Mouse (Mus musculus) myocyte (in vitro differentiated cells): Measurements from ENCODE around the gene Acp1. TPM values are rescaled to one million over a fixed set of nuclear protein-coding genes. Genes with fewer than 3 reads are reported as not detected.

Source experiments
- H3K27me3 ChIP-seq: one replicate; pipeline ENCODE4 v1.6.1; 2011; ENCODE audit not compliant: control insufficient read depth, insufficient read depth, insufficient read length
- H3K36me3 ChIP-seq: one replicate; pipeline ENCODE4 v1.6.1; 2011; ENCODE audit not compliant: control insufficient read depth, insufficient read depth
- H3K4me2 ChIP-seq: one replicate; pipeline ENCODE4 v1.6.1; 2011; ENCODE audit warnings: low read depth, control low read depth
- H3K4me3 ChIP-seq: one replicate; pipeline ENCODE4 v1.5.1; 2011; ENCODE audit warnings: mild to moderate bottlenecking, control low read depth, moderate library complexity
- H3K79me2 ChIP-seq: one replicate; pipeline ENCODE4 v1.6.1; 2011; ENCODE audit not compliant: control insufficient read depth, insufficient read depth
- H3ac ChIP-seq: one replicate; pipeline ENCODE4 v1.6.1; 2011; ENCODE audit not compliant: control insufficient read depth, insufficient read length
- CEBPB ChIP-seq: IDR thresholded peaks from 2 replicates; pipeline ENCODE4 v1.6.1; 2011; ENCODE audit warnings: mild to moderate bottlenecking, moderate library complexity; ENCODE audit not compliant: poor library complexity, insufficient read depth, severe bottlenecking
- E2F4 ChIP-seq: IDR thresholded peaks from one replicate; pipeline ENCODE4 v1.6.1; 2011; ENCODE audit warnings: mild to moderate bottlenecking, control low read depth, moderate library complexity; ENCODE audit not compliant: insufficient read depth
- MAX ChIP-seq: IDR thresholded peaks from one replicate; pipeline ENCODE4 v1.6.1; 2011; ENCODE audit warnings: low read depth, mild to moderate bottlenecking, control low read depth
- MYOD1 ChIP-seq, 3 experiments: IDR thresholded peaks; one replicate each; pipeline ENCODE4 v1.6.1; 2011; ENCODE audit warnings: control low read depth in 2 of 3, low read depth in 2 of 3, mild to moderate bottlenecking in 2 of 3, moderate library complexity in 1 of 3; ENCODE audit not compliant: insufficient read length in 2 of 3, control insufficient read depth in 1 of 3
- MYOG ChIP-seq, 3 experiments: IDR thresholded peaks; one replicate each; pipeline ENCODE4 v1.6.1; 2011; ENCODE audit warnings: control low read depth in 2 of 3, low read depth in 2 of 3, mild to moderate bottlenecking in 2 of 3; ENCODE audit not compliant: insufficient read length in 2 of 3, control insufficient read depth in 1 of 3, insufficient read depth in 1 of 3
- POLR2A ChIP-seq: IDR thresholded peaks from one replicate; pipeline ENCODE4 v1.6.1; 2011; ENCODE audit warnings: low read depth, mild to moderate bottlenecking, control low read depth, moderate library complexity; ENCODE audit not compliant: insufficient read length
- POLR2AphosphoS2 ChIP-seq: IDR thresholded peaks from one replicate; pipeline ENCODE4 v1.6.1; 2011; ENCODE audit warnings: low read depth, control low read depth; ENCODE audit not compliant: insufficient read length
- REST ChIP-seq: IDR thresholded peaks from one replicate; pipeline ENCODE4 v1.6.1; 2011; ENCODE audit warnings: mild to moderate bottlenecking, control low read depth, moderate library complexity; ENCODE audit not compliant: insufficient read depth, insufficient read length
- SRF ChIP-seq: IDR thresholded peaks from one replicate; pipeline ENCODE4 v1.6.1; 2011; ENCODE audit warnings: low read depth; ENCODE audit not compliant: control insufficient read depth, insufficient read length
- TCF12 ChIP-seq: IDR thresholded peaks from one replicate; pipeline ENCODE4 v1.6.1; 2011; ENCODE audit warnings: mild to moderate bottlenecking, control low read depth; ENCODE audit not compliant: poor library complexity, insufficient read depth, severe bottlenecking
- TCF3 ChIP-seq: IDR thresholded peaks from one replicate; pipeline ENCODE4 v1.6.1; 2011; ENCODE audit warnings: low read depth, control low read depth; ENCODE audit not compliant: insufficient read length
- USF1 ChIP-seq: IDR thresholded peaks from one replicate; pipeline ENCODE4 v1.6.1; 2011; ENCODE audit warnings: low read depth, mild to moderate bottlenecking, control low read depth, moderate library complexity
- polyA plus RNA-seq: library from polyadenylated mRNA; unstranded; fragments of >200 nt; fragmentation: generic; extraction: Trizol; gene quantifications from one replicate; pipeline ENCODE4 v1.2.1, GENCODE M21; 2012; ENCODE audit warnings: missing spikeins

Gene Acp1
- polyA plus RNA-seq, 1 experiment, result 30.9 TPM

DNA sequence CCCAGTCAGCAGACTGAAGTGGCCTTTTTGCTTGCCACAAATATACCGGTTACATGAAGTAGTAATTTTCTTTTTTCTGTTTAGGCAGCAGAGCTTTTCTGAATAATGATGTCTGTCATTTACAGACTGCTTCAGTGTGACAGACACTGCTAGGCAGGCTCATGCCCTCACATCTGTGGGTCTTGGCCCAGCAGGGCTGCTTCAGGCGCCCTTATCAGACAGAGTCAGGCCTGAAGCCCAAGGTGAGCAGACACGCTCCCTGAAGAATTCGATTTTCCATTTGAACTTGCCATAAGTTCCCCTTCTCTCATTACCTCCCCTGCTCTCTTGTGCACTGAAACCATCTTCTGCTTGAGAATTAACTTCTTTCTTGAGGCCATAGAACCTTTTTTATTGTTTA lies 23.4 kb downstream of the Acp1 start:
- Histone ChIP-seq H3K79me2 (no peaks in the 10 kb centered on the region), H3K27me3 (peaks cover 29% of the 10 kb centered on the region), H3K4me3 (no peak overlapping the region)

GRCm38 (mm10) chr12:30885891-30886290 lies 25.5 kb downstream of the Acp1 start:
- no peaks in the 10 kb centered on the region for H3K79me2 ChIP-seq
- no peak overlapping the region for H3K4me3 ChIP-seq
- H3K4me2 ChIP-seq, result no peak overlapping the region
- no peaks in the 10 kb centered on the region for H3K36me3 ChIP-seq
- peaks cover 29% of the 10 kb centered on the region for H3K27me3 ChIP-seq
- no peak overlapping the region for H3ac ChIP-seq
- no peak for TF ChIP-seq TCF12
- TF ChIP-seq POLR2AphosphoS2, result no peak
- TF ChIP-seq REST, result no peak
- TF ChIP-seq CEBPB, result no peak
- no peak for TF ChIP-seq TCF3
- TF ChIP-seq USF1, result no peak
- TF ChIP-seq MAX, result no peak
- TF ChIP-seq MYOG (IDR thresholded peaks at IDR 0.05; ENCODE audit: control insufficient read depth in 1 of 3, insufficient read depth in 1 of 3, insufficient read length in 2 of 3, low read depth in 2 of 3), result no peak
- TF ChIP-seq MYOD1 (IDR thresholded peaks at IDR 0.05; ENCODE audit: control insufficient read depth in 1 of 3, insufficient read length in 2 of 3, low read depth in 2 of 3), result no peak
- TF ChIP-seq E2F4, result no peak
- TF ChIP-seq POLR2A, result no peak
- no peak for TF ChIP-seq SRF

More for the DNA sequence above, 23.4 kb downstream of the Acp1 start:
- TF ChIP-seq POLR2AphosphoS2 (no peak), CEBPB (no peak), POLR2A (no peak), SRF (no peak), TCF3 (no peak), TCF12 (no peak), REST (no peak), E2F4 (no peak), USF1 (no peak), MAX (no peak), MYOG (IDR thresholded peaks at IDR 0.05; ENCODE audit: control insufficient read depth in 1 of 3, insufficient read depth in 1 of 3, insufficient read length in 2 of 3, low read depth in 2 of 3) (no peak), MYOD1 (IDR thresholded peaks at IDR 0.05; ENCODE audit: control insufficient read depth in 1 of 3, insufficient read length in 2 of 3, low read depth in 2 of 3) (no peak)
- Histone ChIP-seq H3K4me2 (no peak overlapping the region), H3K36me3 (no peaks in the 10 kb centered on the region), H3ac (no peak overlapping the region)

GRCm38 (mm10) chr12:30884622-30885230 lies 26.7 kb downstream of the Acp1 start:
- no peaks in the 10 kb centered on the region for H3K36me3 ChIP-seq
- TF ChIP-seq MYOG (IDR thresholded peaks at IDR 0.05; ENCODE audit: control insufficient read depth in 1 of 3, insufficient read depth in 1 of 3, insufficient read length in 2 of 3, low read depth in 2 of 3) (no peak), TCF12 (no peak), SRF (no peak), POLR2AphosphoS2 (no peak), MYOD1 (IDR thresholded peaks at IDR 0.05; ENCODE audit: control insufficient read depth in 1 of 3, insufficient read length in 2 of 3, low read depth in 2 of 3) (no peak), POLR2A (no peak), CEBPB (no peak), MAX (no peak), REST (no peak), TCF3 (no peak), USF1 (no peak), E2F4 (no peak)
- H3ac ChIP-seq, result no peak overlapping the region
- H3K79me2 ChIP-seq, result no peaks in the 10 kb centered on the region
- no peak overlapping the region for H3K4me2 ChIP-seq
- H3K27me3 ChIP-seq, result peaks cover 29% of the 10 kb centered on the region
- H3K4me3 ChIP-seq, result no peak overlapping the region

DNA sequence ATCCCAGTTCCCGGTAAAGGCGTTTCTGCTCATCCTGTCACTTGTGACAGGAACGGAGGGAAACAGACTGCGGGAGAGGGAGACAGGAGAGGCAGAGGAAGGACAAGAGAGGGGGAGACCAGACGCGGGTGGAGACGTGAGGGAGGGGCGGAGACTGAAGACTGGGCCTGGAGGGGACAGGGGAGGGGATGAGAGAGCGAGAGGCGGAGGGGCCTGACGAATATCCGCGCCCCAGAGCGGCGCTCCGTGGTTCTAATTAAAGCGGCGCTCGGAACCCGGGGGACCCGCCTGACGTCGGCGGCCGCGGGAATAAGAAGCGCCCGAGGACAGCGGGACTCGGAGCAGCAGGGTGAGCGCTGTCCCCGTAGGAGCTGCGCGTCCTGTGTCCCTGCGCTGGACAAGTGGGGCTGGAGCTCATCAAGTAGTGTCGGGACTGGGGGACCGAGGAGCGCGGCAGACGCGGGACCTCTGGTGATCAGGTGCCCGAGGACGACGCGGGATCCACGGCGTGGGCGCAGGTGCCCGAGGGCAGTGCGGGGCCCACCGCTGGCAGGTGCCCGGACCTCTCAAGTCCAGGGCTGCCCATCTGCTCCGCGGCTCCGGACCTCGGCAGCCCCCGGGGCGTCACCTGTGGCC lies 27.3 kb downstream of the Acp1 start, which contains the start of gene Alkal2:
Alkal2 (plus strand) TSS at position 337 of the 636 bp plus-strand sequence.
- Histone ChIP-seq H3K36me3 (no peaks in the 10 kb centered on the region), H3K79me2 (no peaks in the 10 kb centered on the region), H3ac (no peak within 1 kb of the TSS), H3K27me3 (peaks cover 29% of the 10 kb centered on the region), H3K4me3 (no peak within 1 kb of the TSS), H3K4me2 (no peak within 1 kb of the TSS)
- TF ChIP-seq MAX, result no peak

DNA sequence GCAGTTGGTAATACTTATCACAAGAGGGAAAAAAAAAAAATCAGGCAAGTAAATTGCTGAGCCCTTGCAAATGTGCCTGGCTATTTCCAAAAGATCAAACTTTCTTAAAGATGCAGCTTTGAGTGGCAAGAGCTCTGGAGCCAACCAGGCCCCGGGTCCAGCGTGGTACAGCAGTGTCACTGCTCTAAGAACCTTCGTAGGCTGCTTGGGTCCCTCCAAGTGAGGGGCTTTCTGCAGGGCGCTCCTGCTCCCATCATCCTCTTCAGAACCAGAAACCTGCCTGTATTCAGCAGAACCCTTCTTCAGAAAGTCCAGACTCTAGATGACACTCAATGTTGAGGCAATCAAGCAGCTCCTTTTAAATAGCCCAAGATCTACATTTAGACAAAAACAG lies 27.8 kb downstream of the Acp1 start:
- no peaks in the 10 kb centered on the region for H3K79me2 ChIP-seq
- H3K4me3 ChIP-seq, result no peak overlapping the region
- TF ChIP-seq E2F4, result no peak
- no peak for TF ChIP-seq MAX
- TF ChIP-seq SRF, result no peak
- no peak for TF ChIP-seq TCF12
- TF ChIP-seq POLR2AphosphoS2, result no peak
- TF ChIP-seq MYOG (IDR thresholded peaks at IDR 0.05; ENCODE audit: control insufficient read depth in 1 of 3, insufficient read depth in 1 of 3, insufficient read length in 2 of 3, low read depth in 2 of 3), result no peak
- no peak for TF ChIP-seq USF1
- no peak for TF ChIP-seq POLR2A
- TF ChIP-seq CEBPB, result no peak
- no peak for TF ChIP-seq MYOD1 (IDR thresholded peaks at IDR 0.05; ENCODE audit: control insufficient read depth in 1 of 3, insufficient read length in 2 of 3, low read depth in 2 of 3)
- no peak for TF ChIP-seq REST
- no peak overlapping the region for H3K4me2 ChIP-seq
- no peak overlapping the region for H3ac ChIP-seq
- no peaks in the 10 kb centered on the region for H3K36me3 ChIP-seq
- peaks cover 29% of the 10 kb centered on the region for H3K27me3 ChIP-seq
